Mouse (Mus musculus) liver, embryonic 14.5 days (tissue): ENCODE results near the gene Sik2.

ENCODE experiments used
- CTCF ChIP-seq: IDR thresholded peaks from 2 replicates; pipeline ENCODE4 v1.5.1; 2016; ENCODE audit warnings: antibody characterized with exemption, low read depth, control low read depth
- EP300 ChIP-seq: IDR thresholded peaks from 2 replicates; pipeline ENCODE4 v1.6.1; 2016; ENCODE audit warnings: antibody characterized with exemption, low read depth

GRCm38 (mm10) chr9:50873210-50873609, 135.7 kb downstream of the Sik2 start:
- TF ChIP-seq CTCF (no peak), EP300 (no peak)
